Mouse (Mus musculus): ENCODE measurements around the gene Cd82.

DNA sequence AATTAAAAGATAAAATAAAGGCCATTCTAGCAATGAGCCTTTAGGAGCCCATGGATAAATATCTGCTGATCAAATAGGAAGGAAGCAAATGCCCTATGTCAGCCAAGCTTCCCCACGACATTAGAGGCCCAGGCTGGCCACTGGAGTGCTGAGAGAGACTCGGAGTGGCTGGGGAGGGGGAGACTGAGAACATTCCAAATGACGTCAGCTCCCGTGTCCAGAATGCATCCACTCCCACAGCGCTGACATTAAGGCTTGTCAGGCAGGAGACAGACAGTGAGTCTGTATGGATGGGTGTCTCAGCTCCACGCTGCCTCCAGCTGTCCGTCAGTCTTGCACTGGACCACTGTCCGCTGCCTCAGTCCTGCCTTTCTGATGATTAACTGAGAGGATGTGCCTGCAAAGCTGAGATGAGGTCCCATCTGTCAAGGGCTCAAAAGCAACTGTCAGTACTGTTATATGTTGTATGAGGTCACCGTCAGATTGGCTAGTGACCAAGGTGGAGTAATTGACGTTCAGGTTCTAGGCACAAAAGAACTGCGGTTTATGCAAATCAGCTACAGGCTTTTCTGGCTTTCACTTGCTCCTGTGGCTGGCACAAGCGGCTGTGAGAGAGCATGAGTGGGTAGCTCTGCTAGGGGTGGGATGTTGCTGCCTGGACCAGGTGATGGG, 51.9 kb downstream of the Cd82 start:
- TF ChIP-seq POLR2A (IDR thresholded peaks at IDR 0.05; ENCODE audit: insufficient read length, low read depth) (no peak), MYOG (IDR thresholded peaks at IDR 0.05; ENCODE audit: control insufficient read depth in 1 of 3, insufficient read depth in 1 of 3, insufficient read length in 2 of 3, low read depth in 2 of 3) (no peak), TCF3 (IDR thresholded peaks at IDR 0.05; ENCODE audit: insufficient read length, low read depth) (no peak), E2F4 (IDR thresholded peaks at IDR 0.05; ENCODE audit: insufficient read depth) (no peak), MAX (IDR thresholded peaks at IDR 0.05; ENCODE audit: low read depth) (no peak), USF1 (IDR thresholded peaks at IDR 0.05; ENCODE audit: low read depth) (no peak), POLR2AphosphoS2 (IDR thresholded peaks at IDR 0.05; ENCODE audit: insufficient read length, low read depth) (peak; percentile 49), TCF12 (IDR thresholded peaks at IDR 0.05; ENCODE audit: insufficient read depth, poor library complexity, severe bottlenecking) (no peak), SRF (IDR thresholded peaks at IDR 0.05; ENCODE audit: control insufficient read depth, insufficient read length, low read depth) (no peak), MYOD1 (IDR thresholded peaks at IDR 0.05; ENCODE audit: control insufficient read depth in 1 of 3, insufficient read length in 2 of 3, low read depth in 2 of 3) (no peak), CEBPB (IDR thresholded peaks at IDR 0.05; ENCODE audit: insufficient read depth, poor library complexity, severe bottlenecking) (no peak)

Measured in myocyte (in vitro differentiated cells).